Mouse (Mus musculus): ENCODE measurements around the gene Kansl1. TPM values are rescaled to one million over a fixed set of nuclear protein-coding genes. Genes with fewer than 3 reads are reported as not detected.

Gene Kansl1
- polyA plus RNA-seq (2012; rRNA removed), result 29.3 and 60.1 TPM in 2 replicates

DNA sequence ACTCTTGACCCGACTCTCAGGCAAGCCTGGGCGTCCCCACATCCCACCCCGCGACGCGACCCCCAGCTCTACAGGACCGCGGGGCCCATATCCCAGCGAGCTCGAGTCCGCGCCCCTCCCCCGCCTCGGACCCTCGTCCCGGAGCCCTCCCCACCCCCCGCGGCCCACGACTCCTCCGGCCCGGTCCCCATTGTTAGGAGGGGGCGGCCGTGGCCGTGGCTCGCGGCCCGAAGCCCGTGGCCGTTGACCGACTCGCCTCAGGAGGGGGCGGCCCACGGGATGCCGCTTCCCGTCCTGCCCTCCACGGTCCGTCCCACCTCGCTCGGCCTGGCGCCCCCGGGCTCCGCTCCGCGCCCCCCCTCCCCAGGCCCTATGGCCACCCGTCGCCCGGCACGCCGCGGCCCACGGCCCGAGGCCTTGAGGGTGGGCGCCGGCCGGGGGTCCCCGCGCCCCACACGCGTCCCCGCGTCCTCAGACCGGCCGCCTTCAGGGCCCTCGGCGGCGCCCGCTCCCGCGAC, at the start of gene Kansl1:
Gene Kansl1 (minus strand): TSS at position 111 of the 518 bp plus-strand sequence.
- no peak for TF ChIP-seq CTCF (IDR thresholded peaks at IDR 0.05; ENCODE audit: extremely low read depth, insufficient read length, insufficient replicate concordance, low read depth, low read length)
- TF ChIP-seq POLR2A (IDR thresholded peaks at IDR 0.05; ENCODE audit: low read depth, low read length), result no peak
- no peaks in the 10 kb centered on the region for H3K27me3 ChIP-seq (ENCODE audit: control insufficient read depth, insufficient read depth, low read length)
- whole genome bisulfite sequencing, result 2% methylated on average over 50 of the region's 69 CpGs
- peak within 1 kb of the TSS; percentile 98 for H3K4me3 ChIP-seq (ENCODE audit: low read depth, low read length)
- no peak within 1 kb of the TSS for H3K27ac ChIP-seq (ENCODE audit: insufficient read depth, low read depth, low read length)
- H3K4me1 ChIP-seq (ENCODE audit: control insufficient read depth, insufficient read depth, insufficient read length, low read length), result no peaks in the 10 kb centered on the region
- 0 out of 2 replicates have a peak, but pooled peaks cover 1% of the 10 kb centered on the region for H3K36me3 ChIP-seq (ENCODE audit: control insufficient read depth, insufficient read depth, low read length)

DNA sequence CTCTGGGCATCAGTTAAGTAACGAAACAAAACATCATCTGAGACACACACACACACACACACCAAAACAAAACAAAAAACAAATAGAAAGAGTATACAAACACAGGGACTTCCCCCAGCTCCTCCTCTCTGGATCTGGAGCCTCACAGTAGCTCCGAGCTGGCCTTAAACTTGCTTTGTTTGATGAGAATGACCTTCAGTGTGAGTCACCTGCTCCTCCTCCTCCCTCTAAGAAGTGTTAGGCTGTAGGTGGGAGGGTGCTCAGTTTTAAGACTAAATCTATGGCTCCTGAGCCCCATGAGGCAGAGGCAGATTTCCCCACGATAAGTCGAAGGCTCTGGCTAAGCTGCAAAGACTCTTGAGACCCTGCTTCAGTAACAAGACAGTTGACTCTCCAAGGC, 43.8 kb upstream of the Kansl1 start:
- no peak overlapping the region for H3K27ac ChIP-seq (ENCODE audit: insufficient read depth, low read depth, low read length)
- TF ChIP-seq CTCF (IDR thresholded peaks at IDR 0.05; ENCODE audit: extremely low read depth, insufficient read length, insufficient replicate concordance, low read depth, low read length) (no peak), POLR2A (IDR thresholded peaks at IDR 0.05; ENCODE audit: low read depth, low read length) (no peak)
- 79% methylated on average over 4 of the region's 4 CpGs for WGBS
- H3K4me3 ChIP-seq (ENCODE audit: low read depth, low read length), result no peak overlapping the region
- H3K27me3 ChIP-seq (ENCODE audit: control insufficient read depth, insufficient read depth, low read length), result no peaks in the 10 kb centered on the region
- H3K36me3 ChIP-seq (ENCODE audit: control insufficient read depth, insufficient read depth, low read length), result peaks cover 57% of the 10 kb centered on the region
- H3K4me1 ChIP-seq (ENCODE audit: control insufficient read depth, insufficient read depth, insufficient read length, low read length), result no peaks in the 10 kb centered on the region

DNA sequence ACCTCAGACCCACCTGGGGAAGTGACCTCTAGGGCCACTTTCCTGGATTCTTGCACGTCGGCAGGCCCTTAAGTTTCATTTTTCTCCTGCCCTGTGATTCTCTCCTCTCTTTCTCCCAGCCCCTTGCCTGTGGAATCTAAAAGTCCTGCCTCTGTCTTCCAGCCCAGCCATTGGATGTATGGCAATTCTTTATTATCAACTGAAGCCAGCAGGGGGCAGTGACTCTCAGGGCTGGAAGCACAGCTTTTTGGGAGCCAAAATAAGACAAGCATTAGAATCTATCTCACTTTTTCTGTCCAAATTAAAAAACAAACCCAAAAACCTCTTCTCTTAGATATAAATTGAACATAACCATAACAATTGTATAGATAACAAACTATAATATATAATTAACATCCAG, 41.9 kb upstream of the Kansl1 start:
- TF ChIP-seq POLR2A (IDR thresholded peaks at IDR 0.05; ENCODE audit: low read depth, low read length) (no peak), CTCF (IDR thresholded peaks at IDR 0.05; ENCODE audit: extremely low read depth, insufficient read length, insufficient replicate concordance, low read depth, low read length) (peak; percentile 59; the same call in 1 of the 2 replicates)
- Histone ChIP-seq H3K4me1 (ENCODE audit: control insufficient read depth, insufficient read depth, insufficient read length, low read length) (no peaks in the 10 kb centered on the region), H3K27me3 (ENCODE audit: control insufficient read depth, insufficient read depth, low read length) (no peaks in the 10 kb centered on the region), H3K36me3 (ENCODE audit: control insufficient read depth, insufficient read depth, low read length) (peaks cover 55% of the 10 kb centered on the region), H3K4me3 (ENCODE audit: low read depth, low read length) (no peak overlapping the region), H3K27ac (ENCODE audit: insufficient read depth, low read depth, low read length) (no peak overlapping the region)
- 89% methylated on average over 2 of the region's 2 CpGs for WGBS

DNA sequence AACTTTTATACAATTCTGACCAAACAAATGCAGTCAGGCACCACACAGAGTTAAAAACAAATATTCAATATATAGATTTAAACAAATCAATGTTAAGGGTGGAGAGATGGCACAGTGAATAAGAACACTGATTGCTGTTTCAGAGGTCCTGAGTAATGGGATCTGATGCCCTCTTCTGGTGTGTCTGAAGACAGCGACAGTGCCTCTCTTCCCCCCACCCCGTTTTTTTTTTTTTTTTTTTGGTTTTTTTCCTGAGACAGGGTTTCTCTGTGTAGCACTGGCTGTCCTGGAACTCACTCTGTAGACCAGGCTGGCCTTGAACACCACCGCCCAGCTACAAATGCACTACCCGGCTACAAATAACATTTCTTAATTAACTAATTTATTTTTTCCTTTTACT, 39.8 kb upstream of the Kansl1 start:
- no peaks in the 10 kb centered on the region for H3K4me1 ChIP-seq (ENCODE audit: control insufficient read depth, insufficient read depth, insufficient read length, low read length)
- 84% methylated on average over 4 of the region's 4 CpGs for WGBS
- no peaks in the 10 kb centered on the region for H3K27me3 ChIP-seq (ENCODE audit: control insufficient read depth, insufficient read depth, low read length)
- no peak overlapping the region for H3K4me3 ChIP-seq (ENCODE audit: low read depth, low read length)
- TF ChIP-seq POLR2A (IDR thresholded peaks at IDR 0.05; ENCODE audit: low read depth, low read length), result no peak
- no peak for TF ChIP-seq CTCF (IDR thresholded peaks at IDR 0.05; ENCODE audit: extremely low read depth, insufficient read length, insufficient replicate concordance, low read depth, low read length)
- H3K36me3 ChIP-seq (ENCODE audit: control insufficient read depth, insufficient read depth, low read length), result peaks cover 53% of the 10 kb centered on the region
- no peak overlapping the region for H3K27ac ChIP-seq (ENCODE audit: insufficient read depth, low read depth, low read length)

DNA sequence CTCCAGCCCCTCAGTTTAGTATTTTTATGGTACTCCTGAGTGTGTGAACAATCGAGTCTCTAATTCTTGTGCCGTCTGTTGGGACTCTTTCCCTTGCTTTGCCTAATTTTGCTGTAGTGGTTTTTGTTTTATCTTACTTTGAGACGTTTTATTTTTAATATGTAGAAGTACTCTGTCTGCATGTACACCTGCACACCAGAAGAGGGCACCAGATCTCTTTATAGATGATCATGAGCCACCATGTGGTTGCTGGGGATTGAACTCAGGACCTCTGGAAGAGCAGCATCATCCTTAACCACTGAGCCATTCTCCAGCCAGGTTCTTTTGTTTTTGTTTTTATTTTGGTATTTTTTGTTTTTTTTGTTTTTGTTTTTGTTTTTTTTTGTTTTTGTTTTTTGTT, 19.6 kb upstream of the Kansl1 start:
- Histone ChIP-seq H3K4me1 (ENCODE audit: control insufficient read depth, insufficient read depth, insufficient read length, low read length) (no peaks in the 10 kb centered on the region), H3K27me3 (ENCODE audit: control insufficient read depth, insufficient read depth, low read length) (no peaks in the 10 kb centered on the region), H3K36me3 (ENCODE audit: control insufficient read depth, insufficient read depth, low read length) (no peaks in the 10 kb centered on the region), H3K27ac (ENCODE audit: insufficient read depth, low read depth, low read length) (no peak overlapping the region), H3K4me3 (ENCODE audit: low read depth, low read length) (no peak overlapping the region)
- 80% methylated on average over 3 of the region's 3 CpGs for WGBS
- TF ChIP-seq CTCF (IDR thresholded peaks at IDR 0.05; ENCODE audit: extremely low read depth, insufficient read length, insufficient replicate concordance, low read depth, low read length), result no peak
- TF ChIP-seq POLR2A (IDR thresholded peaks at IDR 0.05; ENCODE audit: low read depth, low read length), result no peak

DNA sequence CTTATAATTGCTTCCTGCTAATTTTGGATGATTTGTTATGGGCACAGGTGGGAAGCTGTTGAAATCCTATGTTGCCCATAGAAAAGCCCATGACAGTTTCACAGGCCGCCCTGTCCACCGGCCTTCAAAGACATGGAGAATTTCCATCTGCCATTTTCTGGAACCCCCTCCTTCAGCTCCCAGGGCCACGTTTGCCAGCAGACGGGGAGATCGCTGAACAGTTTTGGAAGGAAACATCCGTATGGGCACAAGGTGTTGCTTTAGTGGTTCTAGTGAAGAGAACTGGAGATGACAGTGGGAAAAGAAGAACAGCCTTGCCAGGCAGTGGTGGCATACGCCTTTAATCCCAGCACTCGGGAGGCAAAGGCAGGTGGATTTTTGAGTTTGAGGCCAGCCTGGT, 13.3 kb upstream of the Kansl1 start:
- WGBS, result 88% methylated on average over 8 of the region's 8 CpGs
- TF ChIP-seq CTCF (IDR thresholded peaks at IDR 0.05; ENCODE audit: extremely low read depth, insufficient read length, insufficient replicate concordance, low read depth, low read length), result no peak
- no peak for TF ChIP-seq POLR2A (IDR thresholded peaks at IDR 0.05; ENCODE audit: low read depth, low read length)
- no peaks in the 10 kb centered on the region for H3K36me3 ChIP-seq (ENCODE audit: control insufficient read depth, insufficient read depth, low read length)

DNA sequence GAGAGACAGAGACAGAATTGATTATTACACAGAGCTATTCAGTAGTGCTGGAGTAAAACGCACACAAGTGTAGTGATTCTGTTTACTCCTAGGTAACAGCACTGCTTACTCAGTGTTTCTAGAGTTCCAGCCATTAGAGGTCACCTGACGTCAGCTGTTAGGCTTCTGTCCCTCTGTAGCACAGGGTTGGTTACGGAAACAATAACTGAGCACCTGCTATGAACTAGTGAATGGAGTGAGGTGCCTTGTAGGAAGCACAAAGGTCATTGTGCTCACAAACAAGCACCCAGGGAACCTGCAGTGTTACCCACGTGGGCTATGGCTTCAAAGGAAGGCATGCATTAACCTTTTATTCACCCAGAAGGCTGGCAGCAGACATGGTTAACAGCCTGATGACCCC, 10.8 kb upstream of the Kansl1 start:
- no peaks in the 10 kb centered on the region; the same call in 1 of the 2 replicates for H3K4me1 ChIP-seq (ENCODE audit: control insufficient read depth, insufficient read depth, insufficient read length, low read length)
- WGBS, result 25% methylated on average over 4 of the region's 4 CpGs
- no peak overlapping the region for H3K27ac ChIP-seq (ENCODE audit: insufficient read depth, low read depth, low read length)
- no peak overlapping the region for H3K4me3 ChIP-seq (ENCODE audit: low read depth, low read length)
- no peaks in the 10 kb centered on the region for H3K36me3 ChIP-seq (ENCODE audit: control insufficient read depth, insufficient read depth, low read length)
- no peaks in the 10 kb centered on the region for H3K27me3 ChIP-seq (ENCODE audit: control insufficient read depth, insufficient read depth, low read length)
- TF ChIP-seq CTCF (IDR thresholded peaks at IDR 0.05; ENCODE audit: extremely low read depth, insufficient read length, insufficient replicate concordance, low read depth, low read length) (no peak), POLR2A (IDR thresholded peaks at IDR 0.05; ENCODE audit: low read depth, low read length) (no peak)

More for the DNA sequence above, 13.3 kb upstream of the Kansl1 start:
- no peak overlapping the region for H3K27ac ChIP-seq (ENCODE audit: insufficient read depth, low read depth, low read length)
- H3K4me3 ChIP-seq (ENCODE audit: low read depth, low read length), result no peak overlapping the region
- no peaks in the 10 kb centered on the region for H3K27me3 ChIP-seq (ENCODE audit: control insufficient read depth, insufficient read depth, low read length)
- no peaks in the 10 kb centered on the region; the same call in 1 of the 2 replicates for H3K4me1 ChIP-seq (ENCODE audit: control insufficient read depth, insufficient read depth, insufficient read length, low read length)
